Mouse (Mus musculus) megakaryocyte, embryonic 14.5 days (primary cell): ENCODE data around the gene Cdca7l. TPM values are rescaled to one million over a fixed set of nuclear protein-coding genes. Genes with fewer than 3 reads are reported as not detected.
"Not testable (repeated sequence)": the region's sequence is repeated elsewhere in the genome, so short reads cannot be mapped to it uniquely, and the experiment has no call there.

Source experiments
- H3K27me3 ChIP-seq: replicated peaks from 2 replicates; pipeline ENCODE3; 2012; ENCODE audit warnings: inconsistent platforms
- H3K36me3 ChIP-seq: replicated peaks from 2 replicates; pipeline ENCODE3; 2012; ENCODE audit warnings: low read length, inconsistent platforms, mixed read lengths
- H3K4me1 ChIP-seq: 2 replicates; pipeline ENCODE4 v1.6.1; 2012; ENCODE audit warnings: inconsistent platforms
- H3K4me3 ChIP-seq: replicated peaks from 2 replicates; pipeline ENCODE3; 2012; ENCODE audit warnings: moderate library complexity, mild to moderate bottlenecking, inconsistent platforms
- H3K9me3 ChIP-seq: 2 replicates; pipeline ENCODE4 v1.6.1; 2012; ENCODE audit warnings: inconsistent platforms
- FLI1 ChIP-seq: IDR thresholded peaks from 2 replicates; pipeline ENCODE4 v1.6.1; 2012; ENCODE audit warnings: low read length, inconsistent platforms, mixed read lengths
- GATA1 ChIP-seq: IDR thresholded peaks from 3 replicates; pipeline ENCODE4 v1.6.1; 2012; ENCODE audit warnings: mixed read lengths, low read length, inconsistent platforms, borderline replicate concordance
- polyA plus RNA-seq: library from polyadenylated mRNA; stranded (reverse); fragments of >175 nt; gene quantifications from 2 replicates; pipeline ENCODE4 v1.2.3, GENCODE M21; 2012; ENCODE audit warnings: low replicate concordance; ENCODE audit not compliant: insufficient read depth

Gene Cdca7l
- polyA plus RNA-seq, 1 experiment: 4.1 TPM

GRCm38 (mm10) chr12:117887422-117887821 is 83.3 kb downstream of the Cdca7l start:
- Histone ChIP-seq H3K9me3 (no peaks in the 10 kb centered on the region), H3K27me3 (no peaks in the 10 kb centered on the region), H3K36me3 (peaks cover 24% of the 10 kb centered on the region), H3K4me3 (no peak overlapping the region), H3K4me1 (no peaks in the 10 kb centered on the region)
- TF ChIP-seq FLI1 (no peak), GATA1 (no peak)

GRCm38 (mm10) chr12:117900798-117901197 is 96.7 kb downstream of the Cdca7l start:
- not testable (repeated sequence) for H3K36me3 ChIP-seq, H3K4me1 ChIP-seq, H3K27me3 ChIP-seq, H3K9me3 ChIP-seq, H3K4me3 ChIP-seq

GRCm38 (mm10) chr12:117901352-117901751 is 97.3 kb downstream of the Cdca7l start:
- H3K4me1 ChIP-seq, H3K9me3 ChIP-seq, H3K27me3 ChIP-seq, H3K36me3 ChIP-seq, H3K4me3 ChIP-seq: not testable (repeated sequence)

GRCm38 (mm10) chr12:117903671-117904070 is 99.6 kb downstream of the Cdca7l start:
- H3K4me3 ChIP-seq: no peak overlapping the region
- TF ChIP-seq GATA1 (no peak), FLI1 (no peak)
- H3K4me1 ChIP-seq: peaks cover 5% of the 10 kb centered on the region; the same call in 1 of the 2 replicates
- H3K27me3 ChIP-seq: no peaks in the 10 kb centered on the region
- no peaks in the 10 kb centered on the region for H3K36me3 ChIP-seq
- peaks cover 4% of the 10 kb centered on the region; the same call in 1 of the 2 replicates for H3K9me3 ChIP-seq

- H3K36me3 ChIP-seq, H3K27me3 ChIP-seq, H3K9me3 ChIP-seq, H3K4me1 ChIP-seq, H3K4me3 ChIP-seq: not testable (repeated sequence)
Measured at GRCm38 (mm10) chr12:117905232-117905840, 101.2 kb downstream of the Cdca7l start.

GRCm38 (mm10) chr12:117911396-117911795 is 107.3 kb downstream of the Cdca7l start:
- H3K4me1 ChIP-seq: peaks cover 26% of the 10 kb centered on the region

GRCm38 (mm10) chr12:117914613-117915245 is 110.6 kb downstream of the Cdca7l start:
- peaks cover 27% of the 10 kb centered on the region for H3K4me1 ChIP-seq
- TF ChIP-seq FLI1: no peak
- no peak for TF ChIP-seq GATA1
- peaks cover 2% of the 10 kb centered on the region for H3K27me3 ChIP-seq
- H3K36me3 ChIP-seq: no peaks in the 10 kb centered on the region
- no peak overlapping the region for H3K4me3 ChIP-seq
- no peaks in the 10 kb centered on the region for H3K9me3 ChIP-seq

More at GRCm38 (mm10) chr12:117911396-117911795, 107.3 kb downstream of the Cdca7l start:
- H3K36me3 ChIP-seq: no peaks in the 10 kb centered on the region
- TF ChIP-seq GATA1: no peak
- TF ChIP-seq FLI1: no peak
- H3K27me3 ChIP-seq: peaks cover 2% of the 10 kb centered on the region
- no peak overlapping the region for H3K4me3 ChIP-seq
- H3K9me3 ChIP-seq: peaks cover 4% of the 10 kb centered on the region; the same call in 1 of the 2 replicates

GRCm38 (mm10) chr12:117915826-117916588 is 111.9 kb downstream of the Cdca7l start:
- peaks cover 22% of the 10 kb centered on the region for H3K4me1 ChIP-seq
- peaks cover 2% of the 10 kb centered on the region for H3K27me3 ChIP-seq
- no peaks in the 10 kb centered on the region for H3K36me3 ChIP-seq
- peak overlapping the region; percentile 20 for H3K4me3 ChIP-seq
- no peaks in the 10 kb centered on the region for H3K9me3 ChIP-seq
- TF ChIP-seq FLI1 (no peak), GATA1 (no peak)
